Mouse (Mus musculus) layer of hippocampus, adult 9-11 months (tissue): ENCODE measurements around the gene Arid1b.

Experiments
- DNase-seq: peaks from one replicate; pipeline ENCODE4 v3.0.0; 2022

The Arid1b gene

DNA sequence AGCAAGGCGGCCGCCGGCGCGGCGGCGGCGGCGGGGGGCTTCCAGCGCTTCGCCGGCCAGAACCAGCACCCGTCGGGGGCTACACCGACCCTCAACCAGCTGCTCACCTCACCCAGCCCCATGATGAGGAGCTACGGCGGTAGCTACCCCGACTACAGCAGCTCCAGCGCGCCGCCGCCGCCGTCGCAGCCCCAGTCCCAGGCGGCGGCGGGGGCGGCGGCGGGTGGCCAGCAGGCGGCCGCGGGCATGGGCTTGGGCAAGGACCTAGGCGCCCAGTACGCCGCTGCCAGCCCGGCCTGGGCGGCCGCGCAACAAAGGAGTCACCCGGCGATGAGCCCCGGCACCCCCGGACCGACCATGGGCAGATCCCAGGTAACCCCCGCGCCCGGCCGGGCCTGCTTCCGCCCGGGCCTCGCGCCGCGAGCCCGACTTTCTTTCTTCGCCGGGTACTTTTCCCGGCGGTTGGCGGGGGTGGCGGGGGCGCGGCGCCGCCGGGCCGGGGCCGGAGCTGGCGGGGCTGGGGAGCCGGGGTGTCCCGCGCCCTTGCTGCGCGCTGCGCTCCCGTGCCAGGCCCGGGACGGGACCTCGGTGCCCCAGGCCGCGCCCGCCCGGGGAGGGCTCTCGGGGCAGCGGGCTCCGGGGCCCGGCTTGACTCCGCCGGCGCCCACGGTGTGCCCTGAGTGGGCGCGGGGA lies 2.1 kb downstream of the Arid1b start:
- DNase-seq, result no peak

- peak; percentile 69 for DNase-seq
Measured at GRCm38 (mm10) chr17:4996814-4997549, 2.9 kb downstream of the Arid1b start.

DNA sequence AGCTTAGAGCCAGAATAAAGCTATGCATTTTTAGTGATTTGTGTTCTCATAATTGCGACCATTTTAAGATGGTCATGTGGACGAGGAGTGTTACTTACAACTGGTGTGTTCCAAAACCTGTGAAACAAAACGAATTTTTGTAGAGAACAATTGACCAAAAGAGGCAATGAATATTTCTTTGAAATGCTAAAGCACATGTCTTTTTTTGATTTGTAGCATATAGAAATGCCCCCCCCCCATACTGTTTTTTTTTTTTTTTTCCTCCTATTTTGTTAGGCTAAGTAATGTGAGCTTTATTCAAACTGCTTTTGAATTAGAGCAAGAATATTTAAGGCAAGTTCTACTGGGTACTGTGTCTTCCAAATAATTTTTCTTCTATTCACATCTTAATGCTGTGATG lies 3.8 kb downstream of the Arid1b start:
- no peak for DNase-seq

DNA sequence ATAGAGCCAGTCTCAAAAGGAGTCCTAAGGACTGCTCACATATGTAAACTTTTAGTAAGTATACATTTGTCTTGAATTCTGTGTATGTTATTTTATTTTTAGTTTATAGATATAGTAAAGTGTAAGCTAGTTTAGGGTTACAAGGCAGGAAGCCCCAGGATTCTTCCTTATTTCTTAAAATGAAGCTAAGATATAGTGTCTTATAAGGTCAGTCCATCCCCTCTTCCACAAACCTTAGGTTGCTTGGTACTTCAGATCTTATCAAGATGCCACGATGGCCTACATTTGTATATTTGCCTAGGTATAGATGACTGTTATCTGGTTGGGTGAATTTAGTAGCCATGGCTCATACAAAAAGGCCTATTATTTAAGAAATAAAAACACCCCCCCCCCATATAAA lies 5.1 kb downstream of the Arid1b start:
- no peak for DNase-seq

GRCm38 (mm10) chr17:5000001-5000400 lies 5.9 kb downstream of the Arid1b start:
- DNase-seq, result no peak

- DNase-seq, result no peak
Measured at GRCm38 (mm10) chr17:5000871-5001270, 6.7 kb downstream of the Arid1b start.

DNA sequence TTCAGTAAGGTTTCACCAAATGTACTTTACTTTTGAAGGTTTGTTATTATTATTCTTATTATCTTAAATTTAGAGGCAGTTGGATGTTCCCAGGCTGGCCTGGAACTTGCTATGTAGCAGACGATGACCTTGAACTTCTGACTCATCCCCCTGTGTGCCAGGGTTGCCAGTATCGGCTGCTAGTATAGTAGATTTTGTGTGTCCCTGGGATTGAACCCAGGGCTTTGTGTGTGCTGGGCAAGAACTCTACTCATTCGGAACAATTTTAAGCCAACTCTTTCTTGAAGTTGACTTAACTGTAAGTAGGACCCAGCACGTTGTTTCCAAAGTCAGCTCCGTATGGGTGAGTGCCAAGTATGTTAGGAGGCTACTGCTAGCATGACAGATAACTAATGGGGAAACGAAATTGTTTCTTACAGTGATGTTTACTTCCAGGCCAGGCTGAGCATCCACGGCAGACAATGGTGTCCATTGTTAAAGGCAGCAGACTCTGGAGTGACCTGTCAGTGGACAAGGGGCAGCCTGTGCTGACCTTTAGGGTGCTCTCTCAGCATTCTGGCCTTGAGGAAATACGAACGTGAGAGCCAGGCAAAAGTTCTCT lies 7.5 kb downstream of the Arid1b start:
- DNase-seq, result no peak

DNA sequence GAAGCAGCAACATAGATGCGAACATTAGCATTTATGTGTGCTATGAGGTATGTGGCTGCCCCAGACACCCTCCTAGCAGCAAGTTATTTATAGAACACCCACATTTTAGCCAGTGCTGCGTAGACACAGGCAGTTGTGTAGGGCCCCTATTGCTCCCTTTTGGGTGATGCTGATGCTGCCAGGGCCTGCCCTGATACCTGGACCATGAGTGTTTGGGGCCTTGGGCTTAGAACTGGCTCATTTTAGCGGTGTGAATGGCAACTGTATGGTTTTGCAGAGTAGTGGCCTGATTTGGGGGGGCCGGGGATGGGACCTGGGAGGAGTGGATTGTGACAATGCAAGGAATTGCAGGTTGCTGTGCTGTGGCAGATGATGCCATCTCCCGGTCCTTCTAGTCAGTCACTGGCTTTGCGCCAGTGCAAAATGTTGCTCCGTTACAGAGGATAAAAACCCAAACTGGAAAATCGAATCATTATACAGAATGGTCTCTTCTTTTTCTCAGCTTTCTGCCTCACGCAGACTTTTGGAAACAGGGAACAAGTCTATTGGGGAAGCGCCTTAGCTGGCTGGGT lies 8.9 kb downstream of the Arid1b start:
- no peak for DNase-seq

DNA sequence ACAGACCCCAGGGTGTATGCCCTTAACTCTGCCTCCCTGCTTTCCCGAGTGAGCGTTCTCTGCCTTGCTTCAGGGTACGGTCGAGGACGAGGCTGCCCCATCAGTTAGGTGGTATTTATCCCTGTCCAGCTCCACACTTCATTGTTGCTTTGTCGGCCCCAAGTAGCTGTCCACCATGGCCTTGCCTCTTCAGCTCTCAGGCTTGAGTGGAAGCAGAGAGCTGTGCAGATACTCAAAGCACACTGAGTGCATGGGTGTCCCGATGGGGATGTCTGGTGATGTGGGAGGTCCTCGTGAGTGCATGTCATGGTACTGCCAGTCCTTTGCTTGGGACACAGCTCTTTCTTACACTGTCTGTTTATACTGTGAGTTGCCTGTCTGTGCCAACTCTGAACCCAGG lies 10.1 kb downstream of the Arid1b start:
- no peak for DNase-seq

DNA sequence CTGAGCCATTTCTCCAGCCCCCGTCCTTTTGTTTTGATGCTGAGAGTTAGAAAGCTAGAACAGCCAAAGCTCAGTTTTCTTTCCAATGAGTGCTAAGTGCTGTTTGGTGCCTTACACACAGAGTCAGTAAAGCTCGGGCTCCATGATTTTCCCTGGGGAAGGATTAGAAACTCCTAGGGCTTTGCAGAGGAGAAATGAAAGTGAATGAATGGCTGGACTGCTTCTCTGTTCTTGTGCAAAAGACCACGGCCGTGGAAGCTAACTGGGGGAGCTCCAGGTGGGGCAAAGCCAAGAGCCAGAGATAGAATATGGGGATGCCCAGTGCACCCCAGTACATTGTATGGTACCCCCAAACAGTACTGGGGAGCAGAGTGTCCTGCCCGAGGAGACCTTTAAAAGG lies 10.6 kb downstream of the Arid1b start:
- DNase-seq, result no peak

- DNase-seq, result no peak
Measured at GRCm38 (mm10) chr17:5005285-5005684, 11.2 kb downstream of the Arid1b start.

- no peak for DNase-seq
Measured at GRCm38 (mm10) chr17:5007156-5007658, 13.1 kb downstream of the Arid1b start.

DNA sequence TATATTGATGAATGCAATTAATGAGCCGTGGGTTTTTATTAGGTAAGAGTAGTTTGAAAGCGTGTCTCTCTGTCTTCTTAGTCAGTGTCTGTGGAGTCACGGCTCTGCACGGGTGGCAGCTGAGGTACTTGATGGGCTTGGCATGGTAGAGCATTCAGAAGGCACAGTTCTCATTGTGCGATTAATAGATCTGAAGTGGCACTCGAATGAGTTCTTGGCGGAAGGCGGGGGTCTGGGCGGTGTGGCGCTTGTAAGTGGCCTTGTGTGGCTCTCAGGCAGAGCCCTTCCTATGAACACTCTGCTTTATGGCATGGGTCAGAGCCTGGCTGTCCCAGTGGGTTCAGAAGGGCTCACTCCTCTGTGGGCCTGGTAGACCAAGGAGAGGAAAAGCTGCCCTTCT lies 14.1 kb downstream of the Arid1b start:
- no peak for DNase-seq

DNA sequence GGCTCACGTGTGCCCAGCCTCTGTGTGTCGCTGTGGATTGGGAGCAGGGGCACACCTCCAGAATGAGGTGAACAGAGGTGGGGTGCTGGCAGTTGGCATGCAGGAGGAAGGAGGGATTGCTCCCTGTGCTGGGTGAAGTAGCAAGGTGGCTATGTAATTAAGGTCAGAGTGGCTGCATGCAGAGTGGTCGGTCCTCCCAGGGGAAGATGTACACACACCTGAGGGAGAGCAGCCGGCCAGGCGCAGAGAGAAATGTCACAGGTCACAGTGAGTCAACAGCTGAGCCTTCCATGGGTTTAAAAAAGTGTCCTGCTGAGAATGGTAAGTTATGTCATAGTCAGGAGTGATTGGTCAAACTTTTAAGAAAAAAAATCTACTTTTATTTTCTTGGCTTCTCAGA lies 14.6 kb downstream of the Arid1b start:
- no peak for DNase-seq

DNA sequence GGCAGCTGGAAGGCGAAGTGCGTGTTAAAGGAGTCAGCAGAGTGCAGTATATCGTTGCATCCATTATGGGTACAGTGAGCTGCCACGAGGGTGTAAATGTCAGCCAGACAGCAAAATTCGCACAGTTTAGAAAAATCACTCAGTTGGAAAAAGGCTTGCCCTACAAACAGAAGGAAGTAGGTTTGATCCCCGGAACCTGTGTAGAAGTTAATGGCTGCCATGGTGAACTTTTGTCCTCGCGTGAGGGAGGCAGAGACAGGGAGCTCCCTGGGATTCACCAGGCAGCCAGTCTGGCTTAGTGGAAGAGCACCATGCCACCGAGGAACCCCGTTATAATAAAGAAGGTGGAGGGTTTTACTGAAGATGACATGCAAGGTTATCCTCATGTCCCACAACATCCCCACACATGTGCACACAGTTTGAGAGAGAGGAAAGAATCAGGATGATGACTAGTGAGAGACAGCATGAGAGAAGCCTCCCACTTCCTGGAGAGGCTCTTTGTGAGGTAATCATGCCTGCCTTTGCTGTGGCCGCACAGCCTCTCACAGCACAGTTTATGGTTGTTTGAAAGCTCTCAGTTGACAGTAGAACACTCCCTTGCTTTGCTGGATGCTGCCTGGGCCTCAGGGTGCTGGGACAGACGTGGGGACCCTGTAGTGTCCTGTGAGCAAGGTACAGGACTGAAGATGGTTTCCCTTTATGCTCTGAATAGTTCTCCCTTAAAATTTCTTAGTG lies 15.6 kb downstream of the Arid1b start:
- DNase-seq, result no peak

GRCm38 (mm10) chr17:5010781-5011180 lies 16.6 kb downstream of the Arid1b start:
- no peak for DNase-seq

DNA sequence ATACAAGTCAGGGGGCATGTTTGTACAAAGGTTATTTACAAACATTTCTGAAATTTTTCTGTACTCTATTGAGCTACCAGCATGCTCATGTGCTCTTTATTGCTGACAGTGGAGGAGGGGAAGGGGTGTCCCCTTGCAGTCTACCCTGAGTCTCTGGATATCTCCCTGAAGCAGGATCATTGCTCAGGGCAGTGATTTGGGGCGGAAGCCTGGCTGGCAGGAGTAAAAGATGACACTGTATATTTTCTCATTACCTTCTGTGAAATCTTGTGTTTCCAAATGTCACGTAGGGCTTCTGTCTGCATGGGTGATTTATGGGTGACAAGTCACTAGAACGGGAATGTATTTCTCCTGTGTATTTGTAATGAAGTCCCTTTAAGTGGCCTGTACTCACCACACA lies 18.0 kb downstream of the Arid1b start:
- DNase-seq, result no peak

DNA sequence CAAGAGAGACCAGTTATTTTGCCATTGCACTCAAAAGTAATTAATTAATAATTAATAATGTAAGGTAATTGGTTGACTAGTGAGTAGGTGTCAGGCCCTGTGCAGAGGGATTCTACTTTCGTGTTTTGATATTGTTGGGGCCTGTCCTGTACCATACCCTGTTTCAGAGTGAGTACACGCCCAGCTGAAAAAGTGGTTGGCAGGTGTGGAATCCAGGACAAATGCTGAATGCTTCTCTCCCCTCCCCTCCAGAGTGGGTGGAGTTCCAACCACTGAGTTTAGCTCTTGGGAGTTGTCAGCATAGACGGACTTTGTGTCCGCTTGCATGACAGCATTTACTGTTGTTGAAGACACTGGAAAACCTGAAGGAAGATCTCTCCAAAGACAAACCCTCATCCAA lies 18.4 kb downstream of the Arid1b start:
- DNase-seq, result no peak

- no peak for DNase-seq
Measured at GRCm38 (mm10) chr17:5014327-5014957, 20.3 kb downstream of the Arid1b start.

DNA sequence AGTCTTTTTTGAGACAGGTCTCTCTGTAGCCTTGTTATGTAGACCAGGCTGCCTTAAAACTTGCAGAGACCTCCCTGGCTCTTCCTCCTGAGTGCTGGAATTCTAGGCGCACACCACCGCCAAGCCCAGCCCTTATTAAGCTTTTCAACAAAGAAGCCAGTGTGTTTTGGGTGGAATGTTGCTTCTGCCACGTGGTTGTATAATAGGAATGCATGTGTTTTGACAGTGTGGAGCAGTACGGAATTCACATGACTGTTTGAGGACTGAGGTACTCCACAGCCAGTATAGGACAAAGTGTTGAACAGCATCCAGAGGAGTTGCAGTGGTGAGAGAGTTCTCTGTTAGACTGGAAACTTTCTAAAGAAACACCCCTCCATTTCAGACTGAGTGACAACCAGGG lies 22.3 kb downstream of the Arid1b start:
- DNase-seq, result no peak

DNA sequence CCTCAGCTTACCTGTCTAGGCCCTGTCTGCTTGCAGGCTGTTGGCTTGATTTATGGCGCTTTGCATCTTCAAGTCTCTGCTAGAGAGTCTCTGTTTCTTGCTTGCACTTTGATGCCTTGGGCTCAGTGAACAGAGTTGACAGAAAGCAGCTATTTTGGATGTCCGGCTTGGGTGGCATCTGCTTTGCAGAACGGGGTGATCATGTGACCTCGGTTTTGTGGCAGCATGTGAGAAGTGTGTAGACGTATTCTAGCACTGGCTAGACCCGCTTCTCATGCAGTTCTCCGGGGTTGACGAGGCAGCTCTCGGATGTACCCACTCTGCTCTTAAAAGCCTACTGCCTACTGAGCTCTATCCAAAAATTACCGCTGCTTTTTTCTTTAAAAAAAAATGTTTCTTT lies 22.9 kb downstream of the Arid1b start:
- no peak for DNase-seq

DNA sequence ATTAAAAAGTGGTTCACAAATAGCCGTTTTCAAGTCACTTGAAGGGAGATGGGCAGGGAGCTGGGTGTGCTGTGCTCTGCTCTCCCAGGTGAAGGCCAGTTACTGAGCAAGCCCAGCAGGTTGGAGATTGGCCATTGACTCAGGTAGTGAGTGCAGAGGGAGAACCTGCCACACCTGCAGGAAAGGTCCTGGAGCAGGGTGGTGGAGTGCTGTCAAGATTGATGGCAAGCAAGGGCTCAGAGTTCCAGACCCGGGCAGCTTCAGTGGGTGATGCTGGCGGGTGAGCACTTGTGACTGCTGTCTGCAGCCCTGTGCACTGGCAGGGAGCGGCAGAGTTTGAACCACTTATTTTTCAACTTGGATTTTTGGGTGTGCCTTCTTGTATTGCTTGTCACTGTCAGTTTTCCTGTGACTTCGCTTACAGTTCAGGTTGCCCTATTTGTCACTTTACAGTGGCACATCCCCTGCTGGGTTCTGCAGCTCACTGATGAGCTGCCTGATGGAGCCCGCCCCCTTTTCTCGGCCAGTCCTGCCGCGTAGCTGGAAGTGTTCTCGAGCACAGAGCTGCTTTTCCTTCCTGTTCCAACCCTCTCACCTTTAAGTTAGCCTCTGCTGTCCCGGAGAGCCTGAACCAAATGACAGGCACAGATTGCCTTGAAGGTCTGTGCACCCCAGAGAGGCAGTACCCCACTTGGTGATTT lies 27.3 kb downstream of the Arid1b start:
- DNase-seq, result no peak
